Mouse (Mus musculus): ENCODE data around the gene Txk. TPM values are rescaled to one million over a fixed set of nuclear protein-coding genes. Genes with fewer than 3 reads are reported as not detected.

Txk gene
- polyA plus RNA-seq, 1 experiment from 2014 or later = 0.11 TPM

DNA sequence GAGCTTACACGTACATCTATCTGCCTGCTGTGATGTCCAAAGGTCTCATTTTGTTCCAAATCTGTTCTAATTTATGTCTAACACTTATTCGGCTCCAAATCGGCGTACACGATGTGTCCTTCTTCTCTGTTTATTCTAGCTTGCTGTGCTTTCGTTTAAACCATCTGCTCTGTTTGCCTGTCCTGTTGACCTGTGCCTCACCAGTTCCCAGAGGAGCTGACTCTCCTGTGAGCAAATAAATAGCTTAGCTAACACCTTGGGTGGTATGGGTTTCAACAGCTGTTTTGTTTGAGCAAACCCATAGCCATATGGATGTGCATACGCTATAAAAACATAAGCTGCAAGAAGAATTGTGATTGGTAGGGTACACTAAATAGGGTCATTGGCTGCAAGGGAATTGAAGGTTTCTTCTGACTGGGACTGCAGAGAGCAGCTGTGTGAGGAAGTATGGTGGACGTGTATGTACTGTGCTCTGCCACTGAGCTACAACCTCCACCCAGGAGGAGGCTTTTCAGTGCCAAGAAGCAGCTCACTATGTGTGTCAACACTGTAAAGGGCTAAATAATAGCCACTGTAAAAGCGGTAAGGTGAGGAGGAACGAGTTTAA lies 99.4 kb downstream of the Txk start:
- H3K27me3 ChIP-seq = peaks cover 14% of the 10 kb centered on the region
- no peak for ATAC-seq (ENCODE audit: insufficient number of reproducible peaks, insufficient read depth, low FRiP score, low TSS enrichment, low read depth)
- peaks cover 6% of the 10 kb centered on the region; the same call in 1 of the 2 replicates for H3K4me1 ChIP-seq

DNA sequence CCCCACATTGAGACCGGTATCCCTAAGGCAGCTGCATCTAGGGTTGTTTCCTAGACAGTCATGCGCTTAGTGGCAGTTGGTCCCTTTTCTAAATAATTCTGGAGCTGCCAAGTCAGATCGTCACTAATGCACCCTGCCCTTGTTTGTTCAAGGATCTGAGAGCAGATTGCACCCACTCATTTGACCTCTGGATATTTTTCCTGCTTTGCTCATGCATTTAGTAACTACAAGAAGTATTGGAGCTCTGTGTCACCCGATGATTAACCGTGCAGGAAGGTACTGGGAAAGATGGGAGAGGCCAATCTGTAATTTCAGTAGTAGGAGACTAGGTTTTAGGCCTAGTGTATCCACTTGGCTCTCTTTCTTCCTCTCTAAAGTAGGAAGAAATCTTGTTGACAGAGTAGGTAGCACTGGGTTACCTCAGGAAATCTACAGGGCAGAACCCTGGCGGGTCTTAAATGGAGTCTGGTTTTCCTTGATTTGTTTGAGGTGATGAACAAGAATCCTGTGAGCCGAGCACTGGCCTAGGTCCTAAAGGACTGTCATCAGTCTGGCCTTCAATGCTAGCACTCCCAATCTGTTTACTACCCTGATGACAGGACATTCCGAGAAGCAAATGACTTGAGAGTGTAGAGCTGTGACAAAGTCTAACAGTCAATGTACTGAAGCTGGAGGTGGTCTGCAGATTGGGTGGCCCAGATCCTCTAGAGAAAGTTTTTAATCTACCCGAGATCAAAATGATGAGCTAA lies 103.4 kb downstream of the Txk start:
- Histone ChIP-seq H3K4me1 (peaks cover 7% of the 10 kb centered on the region), H3K27ac (no peak overlapping the region), H3K9me3 (peaks cover 3% of the 10 kb centered on the region; the same call in 1 of the 2 replicates), H3K4me3 (no peak overlapping the region), H3K36me3 (no peaks in the 10 kb centered on the region), H3K9ac (no peak overlapping the region), H3K27me3 (peaks cover 38% of the 10 kb centered on the region), H3K4me2 (no peak overlapping the region)
- WGBS = 83% methylated on average over 9 of the region's 9 CpGs
- no peak for ATAC-seq (ENCODE audit: insufficient number of reproducible peaks, insufficient read depth, low FRiP score, low TSS enrichment, low read depth)

More for the DNA sequence above, 99.4 kb downstream of the Txk start:
- Histone ChIP-seq H3K4me3 (no peak overlapping the region), H3K9me3 (peaks cover 3% of the 10 kb centered on the region; the same call in 1 of the 2 replicates), H3K9ac (no peak overlapping the region), H3K27ac (no peak overlapping the region), H3K36me3 (no peaks in the 10 kb centered on the region), H3K4me2 (no peak overlapping the region)
- 79% methylated on average over 10 of the region's 10 CpGs for WGBS

GRCm38 (mm10) chr5:72647958-72648595 lies 104.5 kb downstream of the Txk start:
- Histone ChIP-seq H3K4me1 (peaks cover 7% of the 10 kb centered on the region), H3K4me2 (peak overlapping the region; percentile 88), H3K9me3 (peaks cover 3% of the 10 kb centered on the region; the same call in 1 of the 2 replicates), H3K4me3 (peak overlapping the region; percentile 52), H3K36me3 (no peaks in the 10 kb centered on the region), H3K27ac (no peak overlapping the region), H3K9ac (peak overlapping the region; percentile 59), H3K27me3 (peaks cover 38% of the 10 kb centered on the region)
- WGBS = 3% methylated on average over 18 of the region's 18 CpGs
- no peak for ATAC-seq (ENCODE audit: insufficient number of reproducible peaks, insufficient read depth, low FRiP score, low TSS enrichment, low read depth)

DNA sequence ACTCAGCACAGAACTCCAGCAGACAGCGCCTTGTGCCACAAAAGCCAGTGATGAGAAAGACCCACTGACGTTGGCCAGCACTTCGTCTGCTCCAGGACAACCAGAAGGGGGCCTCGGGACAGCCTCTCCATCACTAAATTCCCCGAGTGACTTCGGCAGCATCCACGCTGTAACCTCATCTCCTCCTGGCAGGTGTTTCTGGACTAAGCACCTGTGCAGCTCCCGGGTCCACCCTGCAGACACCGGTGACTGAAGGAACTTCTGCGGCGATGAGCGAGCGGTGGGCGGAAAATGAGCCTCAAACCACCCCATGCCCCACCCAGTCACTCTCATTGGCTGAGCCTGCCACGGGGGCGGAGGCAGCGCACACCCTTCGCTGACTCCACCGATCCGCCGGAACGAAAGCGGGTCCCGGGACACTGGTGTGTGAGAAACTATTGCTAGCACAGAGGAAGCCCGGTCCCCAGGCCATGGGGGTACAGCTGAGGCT lies 105.1 kb downstream of the Txk start, which contains the start of gene Nipal1:
Gene Nipal1, plus strand, starts transcription at position 378 of the 490 bp plus-strand sequence.
- H3K27me3 ChIP-seq = peaks cover 38% of the 10 kb centered on the region
- H3K4me1 ChIP-seq = peaks cover 7% of the 10 kb centered on the region
- H3K9ac ChIP-seq = peak within 1 kb of the TSS; percentile 59
- H3K9me3 ChIP-seq = peaks cover 1% of the 10 kb centered on the region; the same call in 1 of the 2 replicates
- no peak within 1 kb of the TSS for H3K27ac ChIP-seq
- H3K4me3 ChIP-seq = peak within 1 kb of the TSS; percentile 52
- no peaks in the 10 kb centered on the region for H3K36me3 ChIP-seq
- under 1% methylated on average over 25 of the region's 25 CpGs for WGBS
- ATAC-seq (ENCODE audit: insufficient number of reproducible peaks, insufficient read depth, low FRiP score, low TSS enrichment, low read depth) = peak; percentile 90
- peak within 1 kb of the TSS; percentile 88 for H3K4me2 ChIP-seq

GRCm38 (mm10) chr5:72646996-72647395 lies 105.6 kb downstream of the Txk start:
- H3K9ac ChIP-seq = 0 out of 2 replicates have a peak overlapping the region, but pooled peaks have one; percentile 59
- H3K9me3 ChIP-seq = no peaks in the 10 kb centered on the region
- peak overlapping the region; percentile 52 for H3K4me3 ChIP-seq
- no peak for ATAC-seq (ENCODE audit: insufficient number of reproducible peaks, insufficient read depth, low FRiP score, low TSS enrichment, low read depth)
- peaks cover 38% of the 10 kb centered on the region for H3K27me3 ChIP-seq
- WGBS = 30% methylated on average over 10 of the region's 10 CpGs
- H3K4me1 ChIP-seq = peaks cover 7% of the 10 kb centered on the region
- no peaks in the 10 kb centered on the region for H3K36me3 ChIP-seq
- H3K4me2 ChIP-seq = peak overlapping the region; percentile 88
- no peak overlapping the region for H3K27ac ChIP-seq

GRCm38 (mm10) chr5:72646131-72646530 lies 106.4 kb downstream of the Txk start:
- Histone ChIP-seq H3K9ac (no peak overlapping the region), H3K4me3 (no peak overlapping the region), H3K36me3 (no peaks in the 10 kb centered on the region), H3K4me1 (peaks cover 7% of the 10 kb centered on the region), H3K4me2 (no peak overlapping the region), H3K27me3 (peaks cover 38% of the 10 kb centered on the region), H3K27ac (no peak overlapping the region), H3K9me3 (no peaks in the 10 kb centered on the region)
- no peak for ATAC-seq (ENCODE audit: insufficient number of reproducible peaks, insufficient read depth, low FRiP score, low TSS enrichment, low read depth)
- WGBS = 34% methylated on average over 10 of the region's 10 CpGs

Other genes starting within 250 kb of the Txk start
- gene Corin, start 248.3 kb downstream of the Txk start, polyA plus RNA-seq (2015; fragmentation: Nextera tagmentation; extraction: Ambion mirVana) = 2.4 and 2.6 TPM in 2 replicates
- gene Nfxl1, start 193.1 kb downstream of the Txk start, polyA plus RNA-seq (2015; fragmentation: Nextera tagmentation; extraction: Ambion mirVana) = 20.0 and 20.9 TPM in 2 replicates
- 1.6 and 3.0 TPM in 2 replicates for gene Zar1, start 171.5 kb downstream of the Txk start, polyA plus RNA-seq (2015; fragmentation: Nextera tagmentation; extraction: Ambion mirVana)
- 0.72 and 0.98 TPM in 2 replicates for gene Gm5868, start 165.2 kb downstream of the Txk start, polyA plus RNA-seq (2015; fragmentation: Nextera tagmentation; extraction: Ambion mirVana)
- not detected in 2 replicates for gene Cnga1, start 108.5 kb downstream of the Txk start, polyA plus RNA-seq (2015; fragmentation: Nextera tagmentation; extraction: Ambion mirVana)
- 1.9 and 3.5 TPM in 2 replicates for gene Nipal1, start 105.0 kb downstream of the Txk start, polyA plus RNA-seq (2015; fragmentation: Nextera tagmentation; extraction: Ambion mirVana)
- 4.1 and 5.0 TPM in 2 replicates for gene Tec, start 115.7 kb upstream of the Txk start, polyA plus RNA-seq (2015; fragmentation: Nextera tagmentation; extraction: Ambion mirVana)
- 15.3 TPM in 2 replicates for gene Slain2, start 161.5 kb upstream of the Txk start, polyA plus RNA-seq (2015; fragmentation: Nextera tagmentation; extraction: Ambion mirVana)
- not detected in 2 replicates for gene Gm10135, start 221.9 kb upstream of the Txk start, polyA plus RNA-seq (2015; fragmentation: Nextera tagmentation; extraction: Ambion mirVana)

Data from embryonic facial prominence, embryonic 13.5 days (tissue).